Mouse (Mus musculus): ENCODE measurements around the gene Rtp4.

GRCm38 (mm10) chr16:23479872-23480603 lies 40.1 kb upstream of the Rtp4 start:
- TF ChIP-seq CTCF (IDR thresholded peaks at IDR 0.05; ENCODE audit: borderline replicate concordance, extremely low read depth, insufficient read depth, insufficient read length) (no peak), POLR2A (IDR thresholded peaks at IDR 0.05; ENCODE audit: borderline replicate concordance, extremely low read depth, insufficient read depth, insufficient read length, poor library complexity, severe bottlenecking) (no peak)
